Mouse (Mus musculus) C2C12 (cell line): Measurements from ENCODE around the gene Fbxl19.

Experiments used
- CEBPB ChIP-seq: IDR thresholded peaks from one replicate; pipeline ENCODE4 v1.6.1; 2011; ENCODE audit warnings: low read depth, mild to moderate bottlenecking, control low read depth, moderate library complexity
- CTCF ChIP-seq: IDR thresholded peaks from one replicate; pipeline ENCODE4 v1.5.1; 2011; ENCODE audit not compliant: control insufficient read depth, insufficient read depth, insufficient read length
- FOSL1 ChIP-seq: IDR thresholded peaks from one replicate; pipeline ENCODE4 v1.8.0; 2011; ENCODE audit warnings: mild to moderate bottlenecking, low read length; ENCODE audit not compliant: poor library complexity, insufficient read depth, severe bottlenecking
- MAX ChIP-seq: IDR thresholded peaks from one replicate; pipeline ENCODE4 v1.6.1; 2011; ENCODE audit warnings: mild to moderate bottlenecking, control low read depth
- MYOD1 ChIP-seq: IDR thresholded peaks from one replicate; pipeline ENCODE4 v1.6.1; 2011; ENCODE audit warnings: low read depth; ENCODE audit not compliant: control insufficient read depth, insufficient read length
- MYOG ChIP-seq: IDR thresholded peaks from one replicate; pipeline ENCODE4 v1.6.1; 2011; ENCODE audit not compliant: control insufficient read depth, insufficient read length; ENCODE audit errors: extremely low read depth
- USF1 ChIP-seq: IDR thresholded peaks from one replicate; pipeline ENCODE4 v1.6.1; 2011; ENCODE audit warnings: low read depth, mild to moderate bottlenecking, control low read depth, moderate library complexity

DNA sequence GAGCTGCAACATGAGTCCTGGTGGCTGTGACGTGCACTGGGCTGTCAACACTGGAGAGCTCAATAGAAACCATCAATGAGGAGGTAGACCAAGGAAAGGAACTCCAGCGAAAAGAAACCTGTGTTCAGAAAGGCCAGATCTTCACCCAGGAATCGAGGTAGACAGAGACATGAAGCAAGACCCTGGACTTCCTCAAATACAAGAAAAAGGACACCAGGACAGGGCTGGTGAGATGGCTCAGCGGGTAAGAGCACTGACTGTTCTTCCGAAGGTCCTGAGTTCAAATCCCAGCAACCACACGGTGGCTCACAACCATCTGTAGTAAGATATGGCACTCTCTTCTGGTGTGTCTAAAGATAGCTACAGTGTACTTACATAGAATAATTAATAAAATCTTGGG, 26.0 kb upstream of the Fbxl19 start:
- TF ChIP-seq CTCF (no peak), MYOD1 (no peak), USF1 (no peak), MAX (no peak), MYOG (no peak), CEBPB (no peak), FOSL1 (no peak)
